Mouse (Mus musculus) thymus, adult 18-20 months (tissue): ENCODE measurements around the gene Tfap2d.

ENCODE experiments used
- DNase-seq, 2 experiments: peaks; one replicate each; pipeline ENCODE4 v3.0.0; 2022; ENCODE audit warnings: mixed read lengths in 2 of 2

Tfap2d gene

GRCm38 (mm10) chr1:19102631-19103030, at the start of gene Tfap2d:
Gene Tfap2d (plus strand): TSS chr1:19103022.
- no peak for DNase-seq

- DNase-seq: no peak
These were observed 46.5 kb upstream of the Tfap2d start for GRCm38 (mm10) chr1:19056300-19056699.

GRCm38 (mm10) chr1:19056861-19057260, 46.0 kb upstream of the Tfap2d start:
- no peak for DNase-seq

- DNase-seq: no peak
These were observed 14.7 kb upstream of the Tfap2d start for GRCm38 (mm10) chr1:19088078-19088477.

GRCm38 (mm10) chr1:19096921-19097320, 5.9 kb upstream of the Tfap2d start:
- DNase-seq: no peak

- DNase-seq: no peak
These were observed 494 bp downstream of the Tfap2d start for GRCm38 (mm10) chr1:19103316-19103715.

GRCm38 (mm10) chr1:19103776-19104142, 937 bp downstream of the Tfap2d start:
- no peak for DNase-seq

GRCm38 (mm10) chr1:19104143-19104857, 1.5 kb downstream of the Tfap2d start:
- no peak for DNase-seq

- no peak for DNase-seq
These were observed 3.6 kb downstream of the Tfap2d start for GRCm38 (mm10) chr1:19106401-19106800.

GRCm38 (mm10) chr1:19106841-19107800, 4.3 kb downstream of the Tfap2d start:
- DNase-seq: no peak

- DNase-seq: no peak
These were observed 5.0 kb downstream of the Tfap2d start for GRCm38 (mm10) chr1:19107801-19108200.

GRCm38 (mm10) chr1:19109711-19110110, 6.9 kb downstream of the Tfap2d start:
- DNase-seq: no peak

- no peak for DNase-seq
These were observed 7.4 kb downstream of the Tfap2d start for GRCm38 (mm10) chr1:19110211-19110610.

- DNase-seq: no peak
These were observed 8.2 kb downstream of the Tfap2d start for GRCm38 (mm10) chr1:19111020-19111419.

- no peak for DNase-seq
These were observed 76.0 kb downstream of the Tfap2d start for GRCm38 (mm10) chr1:19178742-19179397.

GRCm38 (mm10) chr1:19205649-19206048, 102.8 kb downstream of the Tfap2d start:
- no peak for DNase-seq

GRCm38 (mm10) chr1:19206194-19206593, 103.4 kb downstream of the Tfap2d start:
- no peak for DNase-seq

GRCm38 (mm10) chr1:19207611-19208010, 104.8 kb downstream of the Tfap2d start:
- DNase-seq: no peak

GRCm38 (mm10) chr1:19208641-19209358, 106.0 kb downstream of the Tfap2d start, which contains the start of gene Tfap2b:
Gene Tfap2b (plus strand): TSS chr1:19208914.
- DNase-seq: no peak

GRCm38 (mm10) chr1:19209359-19209745, 106.5 kb downstream of the Tfap2d start:
- no peak for DNase-seq

- no peak for DNase-seq
These were observed 107.0 kb downstream of the Tfap2d start for GRCm38 (mm10) chr1:19209776-19210175.

GRCm38 (mm10) chr1:19210215-19211032, 107.6 kb downstream of the Tfap2d start:
- no peak for DNase-seq
